Comparison of ENCODE assay signal across 18 mouse cellular contexts in genomic region chr12:43885596-43885995, GRCm38 (mm10).
DNase-seq lines count a peak whose midpoint lies in the region; ATAC-seq and TF ChIP-seq lines count a peak whose summit lies in the region.
"Had no signal": no experiment of that assay in that cellular context is flagged by ENCODE, and none has a peak within 500 bp of the region (broad histone marks: within the 10 kb centered on the region; RNA-seq: fewer than 3 reads in every experiment).

No protein-coding gene starts in this region.

- no peak overlapping the region for H3K27ac ChIP-seq in forebrain, postnatal 0 days (ENCODE audit: low read depth, low read length)
- H3K27ac ChIP-seq in forebrain, embryonic 11.5 days (ENCODE audit: low read depth, low read length): no peak overlapping the region
- H3K27ac ChIP-seq in liver, adult 2 months (replicated peaks; ENCODE audit: insufficient read depth, low read depth, low read length): no peak overlapping the region
- H3K27ac ChIP-seq in liver, postnatal 0 days (ENCODE audit: low read depth): no peak overlapping the region
- H3K27ac ChIP-seq: embryonic facial prominence, embryonic 15.5 days; forebrain, embryonic 10.5 days; gastrocnemius, adult 2 months; heart, embryonic 13.5 days had no signal

- H3K79me2 ChIP-seq in liver, adult 2 months (ENCODE audit: control insufficient read depth, insufficient read depth, low read length): no peaks in the 10 kb centered on the region

- no peaks in the 10 kb centered on the region for H3K27me3 ChIP-seq in forebrain, postnatal 0 days (ENCODE audit: insufficient read depth, low read length)
- no peaks in the 10 kb centered on the region for H3K27me3 ChIP-seq in forebrain, embryonic 11.5 days (ENCODE audit: control insufficient read depth, insufficient read depth, low read length)
- H3K27me3 ChIP-seq in liver, adult 2 months (ENCODE audit: control insufficient read depth, insufficient read depth, low read length): no peaks in the 10 kb centered on the region
- no peaks in the 10 kb centered on the region for H3K27me3 ChIP-seq in liver, postnatal 0 days (ENCODE audit: insufficient read depth, low read length)
- H3K27me3 ChIP-seq: embryonic facial prominence, embryonic 15.5 days; heart, embryonic 13.5 days had no signal

- no peak for ATAC-seq in forebrain, postnatal 0 days
- ATAC-seq in forebrain, embryonic 11.5 days (replicated peaks; ENCODE audit: low FRiP score): no peak
- ATAC-seq in liver, postnatal 0 days: no peak
- ATAC-seq: hindbrain, embryonic 16.5 days had no signal

- peak; percentile 6 for DNase-seq in adrenal gland, adult 2 months
- DNase-seq in adrenal gland, postnatal 4 days (ENCODE audit: low spot score in 2 of 2): no peak
- DNase-seq in forebrain, postnatal 0 days: peak; percentile 38
- DNase-seq in forebrain, embryonic 11.5 days (ENCODE audit: low spot score): no peak
- peak; percentile 9 for DNase-seq in liver, adult 2 months (ENCODE audit: extremely low read depth, low read depth, low spot score)
- no peak for DNase-seq in liver, postnatal 0 days
- peak; percentile 55 for DNase-seq in large intestine, adult 2 months (ENCODE audit: low read depth, low spot score)
- DNase-seq: cerebellum, adult 18-20 months; cerebellum, adult 9-11 months; cerebellum, postnatal 36 days; gastrocnemius, adult 2 months; gastrocnemius, postnatal 25 days; heart, postnatal 36 days had no signal

- no peak for TF ChIP-seq CTCF in forebrain, postnatal 0 days (IDR thresholded peaks at IDR 0.05; ENCODE audit: low read depth)
- TF ChIP-seq CTCF in liver, adult 2 months (IDR thresholded peaks at IDR 0.05; ENCODE audit: low read depth, low read length): no peak
- no peak for TF ChIP-seq CTCF in liver, postnatal 0 days (IDR thresholded peaks at IDR 0.05; ENCODE audit: low read depth)

- H3K9ac ChIP-seq in forebrain, postnatal 0 days: no peak overlapping the region
- H3K9ac ChIP-seq in forebrain, embryonic 11.5 days (ENCODE audit: low read length): no peak overlapping the region
- no peak overlapping the region for H3K9ac ChIP-seq in liver, adult 2 months (ENCODE audit: low read depth, low read length)
- H3K9ac ChIP-seq in liver, postnatal 0 days (replicated peaks): no peak overlapping the region
- H3K9ac ChIP-seq: embryonic facial prominence, embryonic 15.5 days; heart, embryonic 13.5 days had no signal

- TF ChIP-seq POLR2A in liver, adult 2 months (IDR thresholded peaks at IDR 0.05; ENCODE audit: extremely low read depth, insufficient read depth, low read length): no peak

- no peak for TF ChIP-seq EP300 in liver, postnatal 0 days (IDR thresholded peaks at IDR 0.05; ENCODE audit: low read depth)

- H3K4me1 ChIP-seq in forebrain, postnatal 0 days (ENCODE audit: insufficient read depth): 0 out of 2 replicates have a peak, but pooled peaks cover 3% of the 10 kb centered on the region
- H3K4me1 ChIP-seq in forebrain, embryonic 11.5 days (replicated peaks; ENCODE audit: control insufficient read depth, insufficient read depth, low read length): no peaks in the 10 kb centered on the region
- no peaks in the 10 kb centered on the region for H3K4me1 ChIP-seq in liver, adult 2 months (ENCODE audit: control insufficient read depth, insufficient read depth, low read length)
- H3K4me1 ChIP-seq in liver, postnatal 0 days (ENCODE audit: insufficient read depth): no peaks in the 10 kb centered on the region
- H3K4me1 ChIP-seq: embryonic facial prominence, embryonic 15.5 days; forebrain, embryonic 10.5 days; heart, embryonic 13.5 days had no signal

- no peak overlapping the region for H3K4me2 ChIP-seq in forebrain, postnatal 0 days (ENCODE audit: low read depth)
- H3K4me2 ChIP-seq in forebrain, embryonic 11.5 days (ENCODE audit: low read depth, low read length, severe bottlenecking): no peak overlapping the region
- no peak overlapping the region for H3K4me2 ChIP-seq in liver, postnatal 0 days (ENCODE audit: low read depth, low read length)
- H3K4me2 ChIP-seq: embryonic facial prominence, embryonic 15.5 days; heart, embryonic 13.5 days had no signal

- 23% methylated on average over 3 of the region's 3 CpGs for WGBS in forebrain, postnatal 0 days
- WGBS in forebrain, embryonic 11.5 days: 91% methylated on average over 3 of the region's 3 CpGs
- WGBS in liver, adult 2 months: 74% methylated on average over 3 of the region's 3 CpGs
- WGBS in liver, postnatal 0 days (ENCODE audit: insufficient replicate concordance): 72% methylated on average over 3 of the region's 3 CpGs
- 14% methylated on average over 3 of the region's 3 CpGs for whole genome bisulfite sequencing in large intestine, adult 2 months

- H3K9me3 ChIP-seq in forebrain, postnatal 0 days (ENCODE audit: low read length): no peaks in the 10 kb centered on the region
- H3K9me3 ChIP-seq in forebrain, embryonic 11.5 days (ENCODE audit: control insufficient read depth, low read length): no peaks in the 10 kb centered on the region
- H3K9me3 ChIP-seq in liver, postnatal 0 days (ENCODE audit: low read length): no peaks in the 10 kb centered on the region
- H3K9me3 ChIP-seq: embryonic facial prominence, embryonic 15.5 days; forebrain, embryonic 10.5 days; heart, embryonic 13.5 days had no signal

- no peak overlapping the region for H3K4me3 ChIP-seq in forebrain, postnatal 0 days (ENCODE audit: low read depth, low read length)
- H3K4me3 ChIP-seq in forebrain, embryonic 11.5 days (ENCODE audit: low read depth, low read length): no peak overlapping the region
- H3K4me3 ChIP-seq in liver, adult 2 months (ENCODE audit: insufficient read depth, low read depth, low read length): no peak overlapping the region
- H3K4me3 ChIP-seq in liver, postnatal 0 days (ENCODE audit: low read depth, low read length): no peak overlapping the region
- H3K4me3 ChIP-seq: embryonic facial prominence, embryonic 15.5 days; erythroblast, embryonic 14.5 days; forebrain, embryonic 10.5 days; gastrocnemius, adult 2 months; heart, embryonic 13.5 days had no signal

- H3K36me3 ChIP-seq in forebrain, postnatal 0 days (ENCODE audit: insufficient read depth): no peaks in the 10 kb centered on the region
- H3K36me3 ChIP-seq in forebrain, embryonic 11.5 days (ENCODE audit: control insufficient read depth, insufficient read depth, low read length): no peaks in the 10 kb centered on the region
- no peaks in the 10 kb centered on the region for H3K36me3 ChIP-seq in liver, adult 2 months (ENCODE audit: control insufficient read depth, insufficient read depth, low read length)
- H3K36me3 ChIP-seq in liver, postnatal 0 days (replicated peaks; ENCODE audit: insufficient read depth, low read length): no peaks in the 10 kb centered on the region
- H3K36me3 ChIP-seq: embryonic facial prominence, embryonic 15.5 days; forebrain, embryonic 10.5 days; heart, embryonic 13.5 days had no signal

Comparison
In these comparisons a context has a peak if more than half of its experiments do, and no peak if none do; other contexts are left out.
1. DNase-seq: peak in adrenal gland, adult 2 months (single experiment), forebrain, postnatal 0 days (single experiment), liver, adult 2 months (single experiment) and large intestine, adult 2 months (single experiment); none in adrenal gland, postnatal 4 days (0 of 2), forebrain, embryonic 11.5 days (single experiment) and liver, postnatal 0 days (single experiment).